Mouse (Mus musculus): ENCODE measurements around the gene Rps26. TPM values are rescaled to one million over a fixed set of nuclear protein-coding genes. Genes with fewer than 3 reads are reported as not detected.

Gene Rps26
- polyA plus RNA-seq, 1 experiment from 2014 or later, result 949 TPM

DNA sequence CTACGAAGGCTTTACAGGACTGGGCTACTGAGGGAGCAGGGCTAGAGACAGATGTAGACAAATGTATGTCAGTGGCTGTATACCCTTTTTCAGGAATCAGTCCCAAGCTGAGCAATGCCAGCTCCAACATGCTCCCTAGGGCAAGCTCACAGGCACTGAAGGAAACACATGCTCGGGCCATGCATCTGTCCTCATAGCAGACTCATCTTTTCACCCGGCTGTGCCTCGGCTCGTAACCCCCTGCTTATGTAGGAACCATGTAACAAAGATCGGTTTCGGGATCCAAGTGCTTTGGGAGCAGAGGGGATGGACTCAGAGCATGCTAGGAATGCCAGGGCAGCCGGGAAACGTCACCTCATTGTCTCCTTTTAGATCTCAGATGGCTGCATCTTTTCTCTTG is 32.9 kb upstream of the Rps26 start:
- H3K36me3 ChIP-seq, result no peaks in the 10 kb centered on the region
- H3K9me3 ChIP-seq, result no peaks in the 10 kb centered on the region
- no peak overlapping the region for H3K27ac ChIP-seq
- WGBS, result 58% methylated on average over 9 of the region's 9 CpGs
- no peak for ATAC-seq (ENCODE audit: insufficient number of reproducible peaks, insufficient read depth, low FRiP score, low TSS enrichment, low read depth)
- no peaks in the 10 kb centered on the region for H3K4me1 ChIP-seq
- H3K4me3 ChIP-seq, result no peak overlapping the region
- no peak overlapping the region for H3K9ac ChIP-seq
- H3K27me3 ChIP-seq, result no peaks in the 10 kb centered on the region
- H3K4me2 ChIP-seq, result no peak overlapping the region

- no peak overlapping the region for H3K4me2 ChIP-seq
- H3K4me1 ChIP-seq, result no peaks in the 10 kb centered on the region; the same call in 1 of the 2 replicates
- no peaks in the 10 kb centered on the region for H3K27me3 ChIP-seq
- no peak overlapping the region for H3K27ac ChIP-seq
- ATAC-seq (ENCODE audit: insufficient number of reproducible peaks, insufficient read depth, low FRiP score, low TSS enrichment, low read depth), result no peak
- 61% methylated on average over 9 of the region's 9 CpGs for WGBS
- no peaks in the 10 kb centered on the region for H3K9me3 ChIP-seq
- no peak overlapping the region for H3K9ac ChIP-seq
- no peaks in the 10 kb centered on the region for H3K36me3 ChIP-seq
- H3K4me3 ChIP-seq, result no peak overlapping the region
Observed at GRCm38 (mm10) chr10:128657844-128658243, 31.3 kb upstream of the Rps26 start.

DNA sequence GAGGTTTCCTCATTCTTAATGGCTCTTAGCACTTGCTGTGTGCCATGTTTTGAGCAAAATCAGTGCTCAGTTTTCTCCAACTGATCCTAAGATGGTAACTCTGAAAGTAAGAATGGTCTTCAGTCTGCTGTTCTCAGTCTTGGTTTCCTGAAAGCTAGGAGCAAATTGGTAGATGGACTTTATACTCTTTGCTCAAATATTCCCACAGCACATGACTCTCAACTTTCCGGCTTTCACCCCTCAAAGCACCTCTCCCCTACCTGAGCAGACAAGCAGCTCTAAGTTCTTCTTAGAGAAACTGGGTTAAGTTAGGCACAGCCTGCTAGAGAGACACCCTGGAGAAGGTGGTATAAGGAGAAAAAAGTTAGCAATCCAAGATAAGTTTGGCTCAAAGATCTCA is 30.2 kb upstream of the Rps26 start:
- 80% methylated on average over 1 of the region's 1 CpGs for WGBS

GRCm38 (mm10) chr10:128655254-128655653 is 28.7 kb upstream of the Rps26 start:
- Histone ChIP-seq H3K4me3 (no peak overlapping the region), H3K36me3 (no peaks in the 10 kb centered on the region), H3K4me2 (no peak overlapping the region), H3K27me3 (no peaks in the 10 kb centered on the region), H3K9ac (no peak overlapping the region), H3K4me1 (no peaks in the 10 kb centered on the region; the same call in 1 of the 2 replicates), H3K27ac (no peak overlapping the region), H3K9me3 (no peaks in the 10 kb centered on the region)
- ATAC-seq (ENCODE audit: insufficient number of reproducible peaks, insufficient read depth, low FRiP score, low TSS enrichment, low read depth), result no peak
- WGBS, result 87% methylated on average over 3 of the region's 3 CpGs

More for the DNA sequence above, 30.2 kb upstream of the Rps26 start:
- Histone ChIP-seq H3K4me1 (no peaks in the 10 kb centered on the region; the same call in 1 of the 2 replicates), H3K27me3 (no peaks in the 10 kb centered on the region), H3K36me3 (no peaks in the 10 kb centered on the region), H3K9me3 (no peaks in the 10 kb centered on the region), H3K4me3 (no peak overlapping the region), H3K9ac (no peak overlapping the region), H3K27ac (no peak overlapping the region), H3K4me2 (no peak overlapping the region)
- no peak for ATAC-seq (ENCODE audit: insufficient number of reproducible peaks, insufficient read depth, low FRiP score, low TSS enrichment, low read depth)

DNA sequence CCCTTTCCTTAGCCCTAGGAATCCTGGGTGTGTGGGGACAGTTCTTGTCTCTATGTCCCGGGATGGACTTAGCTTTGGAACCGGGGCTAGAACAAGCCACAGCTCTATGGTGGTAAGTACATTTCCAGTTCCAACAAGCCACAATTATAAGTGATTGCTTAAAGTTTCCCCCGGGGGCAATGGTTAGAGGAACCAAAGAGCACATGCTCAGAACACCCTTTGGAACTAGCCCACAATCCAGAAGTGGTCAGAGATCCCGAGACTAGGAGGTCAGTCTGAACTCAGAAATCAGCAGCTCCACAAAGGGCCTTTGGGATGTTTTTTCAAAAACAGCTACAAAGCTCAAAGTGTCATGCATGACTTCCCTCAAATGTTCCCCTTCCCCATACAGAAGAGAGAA is 27.3 kb upstream of the Rps26 start:
- no peak for ATAC-seq (ENCODE audit: insufficient number of reproducible peaks, insufficient read depth, low FRiP score, low TSS enrichment, low read depth)
- H3K36me3 ChIP-seq, result no peaks in the 10 kb centered on the region
- H3K27me3 ChIP-seq, result no peaks in the 10 kb centered on the region
- H3K4me3 ChIP-seq, result no peak overlapping the region
- 0 out of 2 replicates have a peak overlapping the region, but pooled peaks have one; percentile 21 for H3K9ac ChIP-seq
- WGBS, result 59% methylated on average over 4 of the region's 4 CpGs
- no peaks in the 10 kb centered on the region for H3K9me3 ChIP-seq
- H3K4me2 ChIP-seq, result no peak overlapping the region
- no peak overlapping the region for H3K27ac ChIP-seq
- no peaks in the 10 kb centered on the region; the same call in 1 of the 2 replicates for H3K4me1 ChIP-seq

DNA sequence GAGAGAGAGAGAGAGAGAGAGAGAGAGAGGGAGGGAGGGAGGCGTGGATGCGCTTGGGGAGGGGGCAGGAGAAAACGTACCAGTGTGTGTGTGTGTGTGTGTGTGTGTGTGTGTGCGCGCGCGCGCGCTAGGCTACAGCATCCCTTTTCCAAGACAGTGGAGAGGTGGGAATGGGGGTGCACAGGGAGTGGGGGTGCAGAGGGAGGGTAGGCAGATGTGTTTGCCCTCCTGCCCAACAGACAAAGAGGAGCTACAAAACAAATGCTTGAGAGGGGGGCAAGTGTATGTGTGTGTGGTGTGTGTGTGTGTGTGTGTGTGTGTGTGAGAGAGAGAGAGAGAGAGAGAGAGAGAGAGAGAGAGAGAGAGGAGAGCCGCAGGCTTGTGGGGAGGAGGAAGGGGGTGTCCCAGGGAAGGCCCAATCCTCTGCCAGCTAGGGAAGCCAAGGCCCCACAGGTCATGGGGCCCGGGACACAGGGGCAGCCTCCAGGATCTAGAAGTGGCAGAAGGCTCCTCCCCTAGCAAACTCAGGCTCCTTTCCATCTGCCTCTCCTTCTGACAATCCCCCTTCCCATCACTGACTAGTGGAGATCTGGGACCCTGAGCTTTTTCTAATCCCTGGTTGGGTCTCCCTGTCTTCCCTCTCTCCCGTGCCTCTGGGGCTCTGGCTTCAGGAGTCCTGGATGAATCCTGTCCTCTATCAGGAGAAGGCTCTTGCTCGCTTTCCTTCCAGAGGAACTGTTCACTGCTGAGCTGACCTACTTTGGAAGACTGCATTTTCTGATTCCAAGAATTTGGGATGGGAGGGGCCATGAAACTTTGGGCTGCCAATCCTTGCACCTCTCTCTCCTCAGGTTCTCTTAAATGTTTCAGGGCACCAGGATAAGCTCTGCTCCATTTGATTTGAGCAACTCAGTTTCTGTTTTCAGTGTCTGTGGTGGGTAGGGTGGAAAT is 19.9 kb upstream of the Rps26 start:
- H3K4me2 ChIP-seq, result peak overlapping the region; percentile 75
- H3K4me1 ChIP-seq, result peaks cover 25% of the 10 kb centered on the region
- peaks cover 7% of the 10 kb centered on the region; the same call in 1 of the 2 replicates for H3K36me3 ChIP-seq
- peak overlapping the region; percentile 57 for H3K4me3 ChIP-seq
- H3K9me3 ChIP-seq, result no peaks in the 10 kb centered on the region
- ATAC-seq (ENCODE audit: insufficient number of reproducible peaks, insufficient read depth, low FRiP score, low TSS enrichment, low read depth), result peak; percentile 70
- no peaks in the 10 kb centered on the region for H3K27me3 ChIP-seq
- 3% methylated on average over 12 of the region's 13 CpGs for WGBS
- peak overlapping the region; percentile 80 for H3K27ac ChIP-seq
- peak overlapping the region; percentile 62 for H3K9ac ChIP-seq

- Histone ChIP-seq H3K9me3 (no peaks in the 10 kb centered on the region), H3K27ac (peak within 1 kb of the TSS; percentile 80), H3K36me3 (peaks cover 18% of the 10 kb centered on the region), H3K27me3 (no peaks in the 10 kb centered on the region), H3K9ac (peak within 1 kb of the TSS; percentile 79), H3K4me3 (peak within 1 kb of the TSS; percentile 57), H3K4me2 (peak within 1 kb of the TSS; percentile 75), H3K4me1 (peaks cover 25% of the 10 kb centered on the region)
- WGBS, result 2% methylated on average over 36 of the region's 36 CpGs
- ATAC-seq (ENCODE audit: insufficient number of reproducible peaks, insufficient read depth, low FRiP score, low TSS enrichment, low read depth), result peak; percentile 68
Observed at GRCm38 (mm10) chr10:128645111-128646011, 18.8 kb upstream of the Rps26 start, which contains the start of gene Ikzf4. TSS of gene Ikzf4 (minus strand) at chr10:128645991.

- H3K4me2 ChIP-seq, result no peak overlapping the region
- 83% methylated on average over 6 of the region's 6 CpGs for WGBS
- H3K27ac ChIP-seq, result no peak overlapping the region
- H3K4me3 ChIP-seq, result no peak overlapping the region
- no peak for ATAC-seq (ENCODE audit: insufficient number of reproducible peaks, insufficient read depth, low FRiP score, low TSS enrichment, low read depth)
- H3K4me1 ChIP-seq, result peaks cover 25% of the 10 kb centered on the region
- peaks cover 30% of the 10 kb centered on the region for H3K36me3 ChIP-seq
- H3K9ac ChIP-seq, result 0 out of 2 replicates have a peak overlapping the region, but pooled peaks have one; percentile 17
- H3K27me3 ChIP-seq, result no peaks in the 10 kb centered on the region
- H3K9me3 ChIP-seq, result no peaks in the 10 kb centered on the region
Observed at GRCm38 (mm10) chr10:128642749-128643148, 16.2 kb upstream of the Rps26 start.

GRCm38 (mm10) chr10:128641871-128642270 is 15.3 kb upstream of the Rps26 start:
- no peak for ATAC-seq (ENCODE audit: insufficient number of reproducible peaks, insufficient read depth, low FRiP score, low TSS enrichment, low read depth)

DNA sequence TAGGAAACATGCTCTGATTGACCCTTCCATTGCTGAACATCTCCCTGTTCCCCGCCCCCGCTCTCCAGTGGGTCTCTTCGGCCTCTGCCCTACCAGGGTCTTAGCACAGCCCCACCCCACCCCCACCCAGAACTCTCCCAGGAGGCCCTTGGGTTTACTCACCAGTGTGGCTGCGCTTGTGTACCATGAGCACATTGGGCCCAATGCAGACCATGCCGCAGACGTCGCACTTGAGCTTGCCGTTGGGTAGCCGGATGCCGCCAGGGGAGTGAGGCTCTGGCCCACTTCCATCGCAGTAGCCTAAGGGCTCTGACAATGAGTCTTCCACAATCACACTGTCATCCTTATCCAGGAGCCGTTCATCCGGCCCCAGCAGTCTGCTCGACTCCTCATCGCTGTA is 14.3 kb upstream of the Rps26 start:
- no peak overlapping the region for H3K4me2 ChIP-seq
- H3K4me1 ChIP-seq, result peaks cover 19% of the 10 kb centered on the region
- H3K9ac ChIP-seq, result no peak overlapping the region
- WGBS, result 92% methylated on average over 15 of the region's 15 CpGs
- peaks cover 42% of the 10 kb centered on the region for H3K36me3 ChIP-seq
- no peaks in the 10 kb centered on the region for H3K27me3 ChIP-seq
- no peak for ATAC-seq (ENCODE audit: insufficient number of reproducible peaks, insufficient read depth, low FRiP score, low TSS enrichment, low read depth)
- no peak overlapping the region for H3K4me3 ChIP-seq
- no peak overlapping the region for H3K27ac ChIP-seq
- no peaks in the 10 kb centered on the region for H3K9me3 ChIP-seq

More at GRCm38 (mm10) chr10:128641871-128642270, 15.3 kb upstream of the Rps26 start:
- peak overlapping the region; percentile 17; the same call in 1 of the 2 replicates for H3K9ac ChIP-seq
- peaks cover 25% of the 10 kb centered on the region for H3K4me1 ChIP-seq
- no peaks in the 10 kb centered on the region for H3K9me3 ChIP-seq
- WGBS, result 69% methylated on average over 7 of the region's 7 CpGs
- H3K36me3 ChIP-seq, result peaks cover 34% of the 10 kb centered on the region
- no peak overlapping the region for H3K27ac ChIP-seq
- no peak overlapping the region for H3K4me3 ChIP-seq
- no peak overlapping the region for H3K4me2 ChIP-seq
- no peaks in the 10 kb centered on the region for H3K27me3 ChIP-seq

DNA sequence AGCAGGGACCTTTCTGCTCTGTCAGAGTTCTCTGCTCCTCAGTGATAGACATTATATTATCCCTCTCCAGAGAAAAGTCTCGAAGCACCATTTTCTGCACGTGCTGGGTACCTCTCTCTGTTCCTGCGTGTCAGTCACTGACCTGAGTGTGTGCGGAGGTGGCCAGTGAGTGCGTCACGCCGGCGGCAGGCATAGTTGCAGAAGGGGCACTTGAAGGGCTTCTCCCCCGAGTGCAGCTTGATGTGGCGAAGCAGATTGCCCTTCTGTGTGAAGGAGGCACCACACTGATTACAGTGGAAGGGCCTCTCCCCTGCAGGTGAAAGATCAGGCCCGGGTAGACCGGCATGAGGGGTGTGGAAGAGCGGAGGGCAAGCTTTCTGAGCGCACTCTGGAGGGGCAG is 13.5 kb upstream of the Rps26 start:
- Histone ChIP-seq H3K4me2 (no peak overlapping the region), H3K9me3 (no peaks in the 10 kb centered on the region), H3K9ac (no peak overlapping the region), H3K27ac (no peak overlapping the region), H3K36me3 (peaks cover 50% of the 10 kb centered on the region), H3K4me1 (peaks cover 17% of the 10 kb centered on the region), H3K4me3 (no peak overlapping the region), H3K27me3 (no peaks in the 10 kb centered on the region)
- no peak for ATAC-seq (ENCODE audit: insufficient number of reproducible peaks, insufficient read depth, low FRiP score, low TSS enrichment, low read depth)
- WGBS, result 92% methylated on average over 14 of the region's 14 CpGs
